Mouse (Mus musculus): ENCODE data around the gene Kcnn4. TPM values are rescaled to one million over a fixed set of nuclear protein-coding genes. Genes with fewer than 3 reads are reported as not detected.

Kcnn4 gene
- polyA plus RNA-seq, 1 experiment from 2014 or later, result 0.09 TPM

DNA sequence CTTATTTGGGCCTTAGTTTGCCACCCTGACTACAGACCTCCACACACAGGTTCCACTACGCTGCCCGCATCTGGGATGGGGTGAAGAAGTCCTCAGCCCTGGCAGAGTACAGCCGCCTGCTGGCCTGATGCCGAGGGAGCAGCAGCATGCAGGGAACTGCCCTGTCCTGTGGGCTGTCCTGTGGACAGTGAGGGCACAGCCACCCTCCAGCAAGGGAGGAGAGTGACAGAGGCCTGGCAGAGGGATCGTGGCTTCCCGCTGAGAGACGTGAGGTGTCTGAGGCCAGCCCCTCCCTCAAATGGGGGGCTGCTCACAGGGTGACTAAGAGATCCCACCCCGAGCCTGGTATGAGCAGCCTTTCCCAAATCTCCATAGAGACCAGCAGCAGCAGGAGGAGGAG lies 52.2 kb downstream of the Kcnn4 start:
- Histone ChIP-seq H3K4me3 (ENCODE audit: low read depth, low read length) (no peak overlapping the region), H3K4me1 (ENCODE audit: control insufficient read depth, insufficient read depth, low read length) (no peaks in the 10 kb centered on the region), H3K9me3 (replicated peaks; ENCODE audit: control insufficient read depth, low read length) (no peaks in the 10 kb centered on the region), H3K36me3 (ENCODE audit: control insufficient read depth, insufficient read depth, low read length) (peaks cover 34% of the 10 kb centered on the region; the same call in 1 of the 2 replicates), H3K27ac (ENCODE audit: low read depth, low read length) (no peak overlapping the region), H3K27me3 (replicated peaks; ENCODE audit: control insufficient read depth, insufficient read depth, low read length) (no peaks in the 10 kb centered on the region), H3K4me2 (ENCODE audit: low read length) (no peak overlapping the region), H3K9ac (ENCODE audit: low read length) (no peak overlapping the region)
- no peak for DNase-seq (ENCODE audit: low spot score)
- no peak for ATAC-seq
- 78% methylated on average over 8 of the region's 8 CpGs for WGBS

GRCm38 (mm10) chr7:24423107-24423763 lies 53.2 kb downstream of the Kcnn4 start:
- DNase-seq (ENCODE audit: low spot score), result no peak
- 94% methylated on average over 15 of the region's 15 CpGs for WGBS
- no peak overlapping the region for H3K27ac ChIP-seq (ENCODE audit: low read depth, low read length)

GRCm38 (mm10) chr7:24423956-24424732 lies 54.1 kb downstream of the Kcnn4 start:
- Histone ChIP-seq H3K9ac (ENCODE audit: low read length) (no peak overlapping the region), H3K4me2 (ENCODE audit: low read length) (no peak overlapping the region), H3K36me3 (ENCODE audit: control insufficient read depth, insufficient read depth, low read length) (peaks cover 29% of the 10 kb centered on the region; the same call in 1 of the 2 replicates), H3K27ac (ENCODE audit: low read depth, low read length) (no peak overlapping the region), H3K27me3 (replicated peaks; ENCODE audit: control insufficient read depth, insufficient read depth, low read length) (no peaks in the 10 kb centered on the region), H3K4me3 (ENCODE audit: low read depth, low read length) (no peak overlapping the region), H3K4me1 (ENCODE audit: control insufficient read depth, insufficient read depth, low read length) (no peaks in the 10 kb centered on the region), H3K9me3 (replicated peaks; ENCODE audit: control insufficient read depth, low read length) (no peaks in the 10 kb centered on the region)
- DNase-seq (ENCODE audit: low spot score) (peak; percentile 20), ATAC-seq (no peak)
- WGBS, result 84% methylated on average over 12 of the region's 12 CpGs

More at GRCm38 (mm10) chr7:24423107-24423763, 53.2 kb downstream of the Kcnn4 start:
- H3K27me3 ChIP-seq (replicated peaks; ENCODE audit: control insufficient read depth, insufficient read depth, low read length), result no peaks in the 10 kb centered on the region
- peaks cover 29% of the 10 kb centered on the region; the same call in 1 of the 2 replicates for H3K36me3 ChIP-seq (ENCODE audit: control insufficient read depth, insufficient read depth, low read length)
- no peak overlapping the region for H3K9ac ChIP-seq (ENCODE audit: low read length)
- ATAC-seq, result no peak
- H3K4me1 ChIP-seq (ENCODE audit: control insufficient read depth, insufficient read depth, low read length), result no peaks in the 10 kb centered on the region
- H3K9me3 ChIP-seq (replicated peaks; ENCODE audit: control insufficient read depth, low read length), result no peaks in the 10 kb centered on the region
- H3K4me3 ChIP-seq (ENCODE audit: low read depth, low read length), result no peak overlapping the region
- H3K4me2 ChIP-seq (ENCODE audit: low read length), result no peak overlapping the region

DNA sequence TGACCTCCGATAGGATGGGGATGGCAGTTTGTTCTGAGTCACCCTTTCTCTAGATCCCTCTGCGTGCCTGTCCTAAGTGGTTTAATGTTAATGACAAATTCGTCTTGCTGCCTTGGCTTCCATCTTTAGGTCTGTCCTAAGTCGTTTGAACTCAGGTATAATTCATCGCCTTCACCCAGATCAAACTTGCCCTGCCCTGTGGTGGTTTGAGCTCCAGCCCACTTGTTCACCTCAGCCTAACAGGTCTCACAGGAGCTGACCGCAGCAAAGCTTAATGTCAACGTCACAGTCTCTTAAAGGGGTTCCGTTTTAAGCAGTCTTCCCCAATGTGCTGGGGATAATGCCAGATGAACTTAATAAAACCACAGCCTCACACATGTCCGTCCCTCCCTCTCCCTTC lies 55.9 kb downstream of the Kcnn4 start:
- ATAC-seq, result no peak
- Histone ChIP-seq H3K4me3 (ENCODE audit: low read depth, low read length) (no peak overlapping the region), H3K4me1 (ENCODE audit: control insufficient read depth, insufficient read depth, low read length) (no peaks in the 10 kb centered on the region), H3K27ac (ENCODE audit: low read depth, low read length) (no peak overlapping the region), H3K27me3 (replicated peaks; ENCODE audit: control insufficient read depth, insufficient read depth, low read length) (no peaks in the 10 kb centered on the region), H3K9ac (ENCODE audit: low read length) (no peak overlapping the region), H3K9me3 (replicated peaks; ENCODE audit: control insufficient read depth, low read length) (no peaks in the 10 kb centered on the region), H3K36me3 (ENCODE audit: control insufficient read depth, insufficient read depth, low read length) (peaks cover 24% of the 10 kb centered on the region; the same call in 1 of the 2 replicates), H3K4me2 (ENCODE audit: low read length) (no peak overlapping the region)
- WGBS, result 85% methylated on average over 9 of the region's 9 CpGs
- DNase-seq (ENCODE audit: low spot score), result no peak

DNA sequence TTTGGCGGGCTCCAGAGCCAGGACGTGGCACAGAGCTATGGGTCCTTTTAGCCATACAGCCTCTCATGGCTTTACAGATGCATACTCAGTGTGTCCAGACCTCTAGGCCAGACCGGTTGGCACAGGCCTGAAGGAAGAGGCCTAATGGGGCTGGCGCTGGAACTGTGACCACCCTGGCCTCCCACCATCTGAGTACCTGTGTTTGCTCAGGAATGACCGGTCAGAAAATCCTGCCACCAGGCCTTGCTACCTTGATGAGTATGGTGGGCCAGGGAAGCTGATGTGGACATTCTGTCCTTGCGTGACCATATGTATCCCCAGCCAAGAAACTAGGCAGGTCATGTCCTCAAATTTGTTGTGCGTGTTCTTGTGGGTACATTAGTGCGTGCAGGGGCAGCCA lies 57.1 kb downstream of the Kcnn4 start:
- Histone ChIP-seq H3K9ac (ENCODE audit: low read length) (no peak overlapping the region), H3K27me3 (replicated peaks; ENCODE audit: control insufficient read depth, insufficient read depth, low read length) (no peaks in the 10 kb centered on the region), H3K4me2 (ENCODE audit: low read length) (no peak overlapping the region), H3K36me3 (ENCODE audit: control insufficient read depth, insufficient read depth, low read length) (peaks cover 12% of the 10 kb centered on the region; the same call in 1 of the 2 replicates), H3K4me3 (ENCODE audit: low read depth, low read length) (no peak overlapping the region), H3K4me1 (ENCODE audit: control insufficient read depth, insufficient read depth, low read length) (no peaks in the 10 kb centered on the region), H3K27ac (ENCODE audit: low read depth, low read length) (no peak overlapping the region), H3K9me3 (replicated peaks; ENCODE audit: control insufficient read depth, low read length) (no peaks in the 10 kb centered on the region)
- no peak for DNase-seq (ENCODE audit: low spot score)
- ATAC-seq, result no peak
- WGBS, result 96% methylated on average over 8 of the region's 8 CpGs

DNA sequence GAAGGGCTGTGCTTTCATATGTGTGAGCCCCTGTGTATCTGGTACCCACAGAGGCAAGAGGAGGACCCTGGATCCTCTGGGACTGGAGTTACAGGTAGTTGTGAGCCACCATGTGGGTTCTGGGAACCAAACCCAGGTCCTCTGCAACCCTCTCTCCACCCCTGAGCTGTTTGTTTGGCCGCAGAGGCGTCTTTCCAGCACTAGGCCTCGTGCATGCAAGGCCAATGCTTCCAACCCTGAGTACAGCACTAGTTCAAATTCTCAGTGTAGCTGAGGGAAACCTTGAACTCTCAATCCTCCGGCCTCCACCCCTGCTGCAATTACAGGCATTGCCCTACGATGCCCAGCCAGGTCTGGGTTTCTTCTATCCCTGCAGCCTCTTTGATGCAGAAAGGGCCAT lies 58.7 kb downstream of the Kcnn4 start:
- peak overlapping the region; percentile 56; the same call in 1 of the 2 replicates for H3K27ac ChIP-seq (ENCODE audit: low read depth, low read length)
- no peak overlapping the region for H3K4me3 ChIP-seq (ENCODE audit: low read depth, low read length)
- ATAC-seq, result no peak
- H3K4me1 ChIP-seq (ENCODE audit: control insufficient read depth, insufficient read depth, low read length), result no peaks in the 10 kb centered on the region
- no peaks in the 10 kb centered on the region for H3K27me3 ChIP-seq (replicated peaks; ENCODE audit: control insufficient read depth, insufficient read depth, low read length)
- H3K9ac ChIP-seq (ENCODE audit: low read length), result no peak overlapping the region
- WGBS, result 83% methylated on average over 5 of the region's 5 CpGs
- H3K9me3 ChIP-seq (replicated peaks; ENCODE audit: control insufficient read depth, low read length), result no peaks in the 10 kb centered on the region
- peaks cover under 1% of the 10 kb centered on the region; the same call in 1 of the 2 replicates for H3K36me3 ChIP-seq (ENCODE audit: control insufficient read depth, insufficient read depth, low read length)
- no peak for DNase-seq (ENCODE audit: low spot score)
- no peak overlapping the region for H3K4me2 ChIP-seq (ENCODE audit: low read length)

GRCm38 (mm10) chr7:24429413-24430112 lies 59.5 kb downstream of the Kcnn4 start:
- WGBS, result 62% methylated on average over 16 of the region's 16 CpGs
- no peaks in the 10 kb centered on the region for H3K9me3 ChIP-seq (replicated peaks; ENCODE audit: control insufficient read depth, low read length)
- H3K9ac ChIP-seq (ENCODE audit: low read length), result no peak overlapping the region
- DNase-seq (ENCODE audit: low spot score) (peak; percentile 83), ATAC-seq (peak; percentile 74; the same call in 1 of the 2 replicates)
- H3K27ac ChIP-seq (ENCODE audit: low read depth, low read length), result peak overlapping the region; percentile 56; the same call in 1 of the 2 replicates
- H3K36me3 ChIP-seq (ENCODE audit: control insufficient read depth, insufficient read depth, low read length), result no peaks in the 10 kb centered on the region
- no peak overlapping the region for H3K4me2 ChIP-seq (ENCODE audit: low read length)
- no peaks in the 10 kb centered on the region for H3K4me1 ChIP-seq (ENCODE audit: control insufficient read depth, insufficient read depth, low read length)
- H3K4me3 ChIP-seq (ENCODE audit: low read depth, low read length), result no peak overlapping the region
- H3K27me3 ChIP-seq (replicated peaks; ENCODE audit: control insufficient read depth, insufficient read depth, low read length), result no peaks in the 10 kb centered on the region

DNA sequence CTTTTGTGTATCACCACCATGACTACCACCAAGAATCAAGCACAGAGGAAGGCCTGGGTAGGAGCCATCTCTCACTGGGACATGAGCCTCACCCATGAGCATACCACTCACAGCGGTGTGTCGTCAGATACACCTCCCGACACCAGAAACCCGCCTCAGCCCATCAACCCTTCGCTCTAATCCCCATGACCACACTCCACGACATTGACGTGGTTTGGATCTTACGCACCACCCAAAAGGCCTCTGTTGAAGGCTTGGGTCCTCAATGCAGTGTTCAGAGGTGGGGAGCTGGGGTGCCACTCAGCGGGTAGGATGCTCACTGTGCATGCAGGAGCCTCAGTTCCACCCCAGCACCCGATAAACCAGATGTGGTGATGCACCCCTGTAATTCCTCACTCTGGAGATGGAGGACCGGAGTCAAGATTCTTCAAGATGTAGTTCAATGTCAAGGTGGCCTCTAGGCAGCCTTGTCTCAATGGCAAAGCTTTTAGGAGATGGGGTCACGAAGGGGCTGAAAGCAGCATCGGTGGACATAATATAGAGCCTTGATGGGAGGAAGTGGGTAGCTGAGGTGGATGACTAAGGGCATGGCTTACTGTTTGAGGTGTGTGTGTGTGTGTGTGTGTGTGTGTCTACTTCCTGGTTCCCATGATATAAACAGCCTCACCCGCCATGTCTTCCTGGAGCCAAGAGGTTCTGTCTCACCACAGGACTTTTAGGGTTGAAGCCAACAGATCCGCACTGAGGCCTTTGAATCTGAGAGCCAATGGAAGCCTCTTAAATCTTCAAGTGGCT lies 60.7 kb downstream of the Kcnn4 start:
- Histone ChIP-seq H3K4me3 (ENCODE audit: low read depth, low read length) (no peak overlapping the region), H3K36me3 (ENCODE audit: control insufficient read depth, insufficient read depth, low read length) (no peaks in the 10 kb centered on the region), H3K27me3 (replicated peaks; ENCODE audit: control insufficient read depth, insufficient read depth, low read length) (no peaks in the 10 kb centered on the region), H3K9ac (ENCODE audit: low read length) (no peak overlapping the region), H3K27ac (ENCODE audit: low read depth, low read length) (no peak overlapping the region), H3K4me2 (ENCODE audit: low read length) (no peak overlapping the region), H3K9me3 (replicated peaks; ENCODE audit: control insufficient read depth, low read length) (no peaks in the 10 kb centered on the region), H3K4me1 (ENCODE audit: control insufficient read depth, insufficient read depth, low read length) (no peaks in the 10 kb centered on the region)
- 94% methylated on average over 15 of the region's 15 CpGs for whole genome bisulfite sequencing
- ATAC-seq (no peak), DNase-seq (ENCODE audit: low spot score) (no peak)
